Mouse (Mus musculus) lung, postnatal 0 days (tissue): ENCODE results near the gene St3gal4. TPM values are rescaled to one million over a fixed set of nuclear protein-coding genes. Genes with fewer than 3 reads are reported as not detected.
"Not testable (repeated sequence)": the region's sequence is repeated elsewhere in the genome, so short reads cannot be mapped to it uniquely, and the experiment has no call there.

ENCODE experiments used
- ATAC-seq: fragments of 200-750 bp; cut with Nextera tagmentation; 2 replicates; pipeline ENCODE4 v1.8.0; 2017; ENCODE audit warnings: moderate library complexity
- DNase-seq: peaks from one replicate; pipeline ENCODE4 v3.0.0-alpha.2; 2016; ENCODE audit warnings: low spot score
- H3K27ac ChIP-seq: fragments of 300-500 bp; sonication (generic); 2 replicates; pipeline ENCODE4 v1.5.1; 2014; ENCODE audit warnings: antibody characterized with exemption, mild to moderate bottlenecking, low read length, mixed read lengths
- H3K27me3 ChIP-seq: fragments of 300-500 bp; sonication (generic); replicated peaks from 2 replicates; pipeline ENCODE4 v1.6.1; 2014; ENCODE audit warnings: low read length, mixed read lengths; ENCODE audit not compliant: insufficient read depth
- H3K36me3 ChIP-seq: fragments of 300-500 bp; sonication (generic); 2 replicates; pipeline ENCODE4 v1.6.1; 2014; ENCODE audit warnings: low read length, mixed read lengths; ENCODE audit not compliant: insufficient read depth
- H3K4me1 ChIP-seq: fragments of 300-500 bp; sonication (generic); 2 replicates; pipeline ENCODE4 v1.6.1; 2014; ENCODE audit warnings: antibody characterized with exemption, low read depth, low read length, mixed read lengths; ENCODE audit not compliant: insufficient read depth
- H3K4me2 ChIP-seq: fragments of 300-500 bp; sonication (generic); replicated peaks from 2 replicates; pipeline ENCODE4 v1.6.1; 2014; ENCODE audit warnings: low read depth, mild to moderate bottlenecking, low read length, moderate library complexity, mixed read lengths
- H3K4me3 ChIP-seq: fragments of 300-500 bp; sonication (generic); 2 replicates; pipeline ENCODE4 v1.5.1; 2014; ENCODE audit warnings: low read depth, low read length
- H3K9ac ChIP-seq: fragments of 300-500 bp; sonication (generic); replicated peaks from 2 replicates; pipeline ENCODE4 v1.6.1; 2014; ENCODE audit warnings: low read depth, mild to moderate bottlenecking
- H3K9me3 ChIP-seq: fragments of 300-500 bp; sonication (generic); 2 replicates; pipeline ENCODE4 v1.6.1; 2016; ENCODE audit warnings: low read length, mixed read lengths
- CTCF ChIP-seq: IDR thresholded peaks from 2 replicates; pipeline ENCODE4 v1.5.1; 2016; ENCODE audit warnings: antibody characterized with exemption, mild to moderate bottlenecking
- EP300 ChIP-seq: IDR thresholded peaks from 2 replicates; pipeline ENCODE4 v1.6.1; 2016; ENCODE audit warnings: antibody characterized with exemption, mild to moderate bottlenecking, control low read depth
- WGBS: fragments of 180-500 bp; shearing (Covaris S2); extraction: QIAGEN DNeasy Blood & Tissue Kit; methylation state at CpG from one replicate; pipeline ENCODE4 v1.1.7; 2014; 5-methylcytosine and 5-hydroxymethylcytosine counted together
- polyA plus RNA-seq: library from polyadenylated mRNA; unstranded; fragments of >200 nt; fragmentation: Nextera tagmentation; extraction: Ambion mirVana; gene quantifications from 2 replicates; pipeline ENCODE4 v1.2.1, GENCODE M21; 2015

The St3gal4 gene
- polyA plus RNA-seq, 1 experiment from 2014 or later, result 50.0 TPM

GRCm38 (mm10) chr9:35160662-35161061 is 41.6 kb upstream of the St3gal4 start:
- no peak for ATAC-seq

GRCm38 (mm10) chr9:35158477-35158876 is 39.4 kb upstream of the St3gal4 start:
- Histone ChIP-seq H3K4me3 (no peak overlapping the region), H3K9ac (no peak overlapping the region), H3K4me2 (no peak overlapping the region), H3K4me1 (peaks cover 2% of the 10 kb centered on the region; the same call in 1 of the 2 replicates), H3K36me3 (no peaks in the 10 kb centered on the region), H3K9me3 (no peaks in the 10 kb centered on the region), H3K27ac (no peak overlapping the region), H3K27me3 (no peaks in the 10 kb centered on the region)
- no peak for DNase-seq
- 84% methylated on average over 3 of the region's 3 CpGs for WGBS
- no peak for TF ChIP-seq CTCF
- no peak for TF ChIP-seq EP300
- no peak for ATAC-seq

More at GRCm38 (mm10) chr9:35160662-35161061, 41.6 kb upstream of the St3gal4 start:
- WGBS, result 79% methylated on average over 2 of the region's 2 CpGs
- Histone ChIP-seq H3K9me3 (no peaks in the 10 kb centered on the region), H3K27me3 (no peaks in the 10 kb centered on the region), H3K36me3 (no peaks in the 10 kb centered on the region), H3K4me3 (no peak overlapping the region), H3K27ac (no peak overlapping the region), H3K4me2 (no peak overlapping the region), H3K4me1 (no peaks in the 10 kb centered on the region; the same call in 1 of the 2 replicates), H3K9ac (no peak overlapping the region)
- TF ChIP-seq CTCF (no peak), EP300 (no peak)
- DNase-seq, result no peak

GRCm38 (mm10) chr9:35156862-35157261 is 37.8 kb upstream of the St3gal4 start:
- Histone ChIP-seq H3K4me1 (peaks cover 2% of the 10 kb centered on the region; the same call in 1 of the 2 replicates), H3K9ac (no peak overlapping the region), H3K27ac (peak overlapping the region; percentile 85), H3K9me3 (no peaks in the 10 kb centered on the region), H3K4me3 (no peak overlapping the region), H3K4me2 (no peak overlapping the region), H3K27me3 (no peaks in the 10 kb centered on the region), H3K36me3 (no peaks in the 10 kb centered on the region)
- WGBS, result 55% methylated on average over 4 of the region's 4 CpGs
- ATAC-seq, result peak; percentile 30
- DNase-seq, result peak; percentile 53
- TF ChIP-seq EP300 (no peak), CTCF (no peak)

DNA sequence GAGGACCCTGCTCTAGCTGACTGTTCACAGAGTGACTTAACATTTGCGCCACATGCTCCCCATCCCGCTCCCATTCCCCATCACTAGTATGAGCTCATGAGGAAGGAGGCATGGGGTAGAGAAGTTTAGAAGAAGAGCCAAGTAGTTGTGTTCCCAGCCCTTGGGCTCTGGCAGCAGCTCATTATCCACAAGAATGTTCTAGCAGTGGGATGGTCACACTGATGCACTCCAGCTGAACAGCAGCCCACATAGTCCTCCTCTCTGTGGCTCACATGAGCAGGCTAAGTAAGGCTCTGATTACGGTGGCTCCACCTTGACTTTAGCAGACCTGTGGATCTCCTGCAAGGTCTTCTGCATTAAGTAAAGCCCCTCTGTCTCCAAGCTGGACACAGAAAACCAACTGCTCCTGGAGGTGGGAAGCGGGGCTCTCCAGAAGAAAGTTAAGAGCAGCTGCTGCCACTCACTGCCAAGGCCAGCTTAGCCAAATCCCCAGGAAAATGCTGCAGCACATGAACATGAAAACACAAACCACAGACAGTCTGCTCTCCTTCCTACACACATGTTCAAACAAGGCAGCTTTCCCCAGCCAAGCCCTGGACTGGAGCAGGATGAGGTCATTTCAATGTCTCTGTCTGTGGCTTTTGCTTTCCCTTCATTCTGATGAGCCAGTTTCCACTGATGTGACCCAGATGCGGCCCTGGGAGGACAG is 37.1 kb upstream of the St3gal4 start:
- WGBS, result 70% methylated on average over 5 of the region's 5 CpGs

GRCm38 (mm10) chr9:35152923-35153322 is 33.9 kb upstream of the St3gal4 start:
- no peak overlapping the region for H3K4me3 ChIP-seq
- no peak overlapping the region for H3K4me2 ChIP-seq
- no peaks in the 10 kb centered on the region for H3K27me3 ChIP-seq
- WGBS, result 61% methylated on average over 1 of the region's 1 CpGs
- no peak for TF ChIP-seq EP300
- no peak for TF ChIP-seq CTCF
- H3K4me1 ChIP-seq, result peaks cover 2% of the 10 kb centered on the region; the same call in 1 of the 2 replicates
- H3K36me3 ChIP-seq, result no peaks in the 10 kb centered on the region
- ATAC-seq (no peak), DNase-seq (no peak)
- no peak overlapping the region for H3K27ac ChIP-seq
- no peaks in the 10 kb centered on the region for H3K9me3 ChIP-seq
- H3K9ac ChIP-seq, result no peak overlapping the region

More for the DNA sequence above, 37.1 kb upstream of the St3gal4 start:
- peak; percentile 90 for ATAC-seq
- H3K27ac ChIP-seq, result peak overlapping the region; percentile 85
- no peak overlapping the region for H3K4me3 ChIP-seq
- no peak for TF ChIP-seq EP300
- TF ChIP-seq CTCF, result no peak
- H3K4me1 ChIP-seq, result peaks cover 2% of the 10 kb centered on the region; the same call in 1 of the 2 replicates
- DNase-seq, result peak; percentile 89
- no peaks in the 10 kb centered on the region for H3K9me3 ChIP-seq
- no peak overlapping the region for H3K9ac ChIP-seq
- H3K4me2 ChIP-seq, result no peak overlapping the region
- H3K27me3 ChIP-seq, result no peaks in the 10 kb centered on the region
- no peaks in the 10 kb centered on the region for H3K36me3 ChIP-seq

DNA sequence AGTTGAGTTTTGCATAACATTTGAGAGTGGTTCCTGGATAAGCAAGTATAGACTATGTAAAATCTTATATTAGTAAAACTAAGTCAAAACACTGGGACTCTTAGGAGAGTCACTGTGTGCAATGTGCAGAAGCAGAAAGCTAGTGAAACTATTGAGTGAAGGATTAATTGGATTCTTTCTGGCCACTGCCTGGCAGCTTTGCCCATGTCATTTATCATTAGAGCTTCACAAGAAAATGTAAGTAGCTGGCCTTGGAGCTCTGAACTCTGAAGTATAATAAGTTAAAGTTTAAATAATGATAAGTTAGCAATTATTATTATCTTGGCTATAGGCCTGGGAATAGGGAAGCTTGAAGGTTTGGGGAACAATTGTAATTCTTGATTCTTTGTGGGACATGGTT is 29.8 kb upstream of the St3gal4 start:
- not testable (repeated sequence) for DNase-seq, H3K27me3 ChIP-seq, H3K9ac ChIP-seq, H3K4me3 ChIP-seq, H3K9me3 ChIP-seq, ATAC-seq, H3K27ac ChIP-seq, H3K36me3 ChIP-seq, H3K4me1 ChIP-seq, H3K4me2 ChIP-seq

DNA sequence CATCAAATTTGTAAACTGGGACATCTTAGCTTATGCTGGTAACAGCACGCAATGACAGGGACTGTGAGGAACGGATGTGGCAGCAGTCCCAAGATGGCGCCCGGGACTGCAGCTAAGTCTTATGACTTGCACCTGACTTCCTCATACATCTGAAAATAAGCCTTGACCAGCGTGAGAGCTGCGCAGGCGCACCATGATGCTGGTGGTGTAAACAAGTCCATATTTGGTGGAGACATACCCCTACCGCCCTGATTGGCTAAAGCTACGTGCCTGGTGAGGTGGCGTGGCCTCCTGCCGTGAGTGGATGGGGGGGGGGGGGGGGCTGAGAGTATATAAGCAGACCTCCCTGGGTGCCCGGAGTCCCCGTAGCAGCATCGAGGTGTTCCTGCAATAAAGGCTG is 28.2 kb upstream of the St3gal4 start:
- H3K27me3 ChIP-seq, DNase-seq, H3K9me3 ChIP-seq, H3K27ac ChIP-seq, H3K36me3 ChIP-seq, H3K4me2 ChIP-seq, ATAC-seq, H3K4me1 ChIP-seq, H3K4me3 ChIP-seq, H3K9ac ChIP-seq: not testable (repeated sequence)
- WGBS, result 92% methylated on average over 14 of the region's 14 CpGs
